Mouse (Mus musculus): Measurements from ENCODE around the gene Kpna2. TPM values are rescaled to one million over a fixed set of nuclear protein-coding genes. Genes with fewer than 3 reads are reported as not detected.

Gene Kpna2
- total RNA-seq, 2 experiments from 2014 or later: 104 to 112 TPM

Other genes starting within 250 kb of the Kpna2 start
- gene Pecam1, start 248.9 kb downstream of the Kpna2 start, total RNA-seq (2021): 100 to 1,000 TPM; 214 to 220 TPM
- 1 to 10 TPM in 1 of 2 experiments, under 1 TPM in 1; 0.94 to 1.1 TPM for gene Milr1, start 248.3 kb downstream of the Kpna2 start, total RNA-seq (2021)
- 1 to 10 TPM; 3.7 to 4.3 TPM for gene Polg2, start 220.0 kb downstream of the Kpna2 start, total RNA-seq (2021)
- gene Ddx5, start 210.4 kb downstream of the Kpna2 start, total RNA-seq (2021): 100 to 1,000 TPM; 513 to 524 TPM
- 10 to 100 TPM in 1 of 2 experiments, 1 to 10 TPM in 1; 7.7 to 10.5 TPM for gene Cep95, start 210.3 kb downstream of the Kpna2 start, total RNA-seq (2021)
- 10 to 100 TPM; 38.8 to 46.9 TPM for gene Smurf2, start 78.8 kb downstream of the Kpna2 start, total RNA-seq (2021)
- 1 to 10 TPM; 3.2 to 3.8 TPM for gene 1810010H24Rik, start 26.1 kb upstream of the Kpna2 start, total RNA-seq (2021)
- gene Bptf, start 132.6 kb upstream of the Kpna2 start, total RNA-seq (2021): 10 to 100 TPM; 35.5 to 40.9 TPM
- 10 to 100 TPM; 21.7 to 24.9 TPM for gene Nol11, start 189.8 kb upstream of the Kpna2 start, total RNA-seq (2021)

Data from heart, postnatal 10 days (tissue).